Mouse (Mus musculus): ENCODE data around the gene Gpld1. TPM values are rescaled to one million over a fixed set of nuclear protein-coding genes. Genes with fewer than 3 reads are reported as not detected.
A peak's percentile ranks its signal among the peaks of the same experiment; 100 is the strongest.
"Not testable (repeated sequence)": the region's sequence is repeated elsewhere in the genome, so short reads cannot be mapped to it uniquely, and the experiment has no call there.

Gene Gpld1
- polyA plus RNA-seq, 1 experiment from 2014 or later = 2.0 TPM

DNA sequence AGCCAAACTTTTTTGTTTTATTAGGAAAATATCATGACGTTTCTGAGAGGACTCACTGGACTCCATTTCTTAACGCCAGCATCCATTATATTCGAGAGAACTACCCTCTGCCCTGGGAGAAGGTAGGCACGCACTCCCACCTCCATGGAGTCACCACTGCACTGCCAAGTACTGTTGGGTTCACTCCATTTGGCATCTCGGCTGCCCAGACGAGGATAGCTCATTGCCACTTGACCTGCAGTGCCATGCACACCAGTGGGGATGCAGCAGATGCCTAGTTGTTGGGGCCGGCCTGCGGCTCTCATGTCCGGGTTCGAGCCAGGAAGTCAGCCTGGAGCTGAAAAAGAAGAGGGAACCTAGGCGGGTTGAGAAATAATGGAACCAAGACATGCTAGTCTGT is 12.1 kb downstream of the Gpld1 start:
- no peak overlapping the region for H3K4me2 ChIP-seq (replicated peaks)
- H3K9ac ChIP-seq = no peak overlapping the region
- no peak overlapping the region for H3K4me3 ChIP-seq (replicated peaks)
- H3K27me3 ChIP-seq (replicated peaks) = no peaks in the 10 kb centered on the region
- H3K36me3 ChIP-seq = no peaks in the 10 kb centered on the region
- peak; percentile 35; the same call in 1 of the 2 replicates for ATAC-seq
- H3K27ac ChIP-seq = no peak overlapping the region
- 35% methylated on average over 11 of the region's 11 CpGs for WGBS
- H3K4me1 ChIP-seq (replicated peaks) = no peaks in the 10 kb centered on the region
- no peaks in the 10 kb centered on the region for H3K9me3 ChIP-seq

DNA sequence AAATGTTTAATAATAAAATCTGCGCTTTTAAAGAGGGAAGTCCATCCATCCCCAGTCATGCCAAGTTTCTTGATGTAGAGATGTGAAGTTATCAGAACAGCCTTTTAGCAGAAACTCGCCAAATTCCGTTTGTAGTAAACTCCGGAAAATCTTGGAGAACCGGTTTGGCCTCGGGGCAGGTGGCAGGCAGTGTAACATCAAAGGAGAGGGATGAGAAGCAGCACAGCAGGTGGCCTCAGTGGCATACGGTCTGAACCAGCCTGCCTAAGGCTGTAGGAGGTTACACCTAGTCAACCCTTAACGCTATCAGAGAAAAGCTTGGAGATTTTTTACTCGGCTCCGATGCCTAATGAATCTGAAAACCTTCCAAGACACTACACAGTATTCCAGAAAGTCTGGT is 12.5 kb downstream of the Gpld1 start:
- H3K9ac ChIP-seq = no peak overlapping the region
- H3K4me2 ChIP-seq (replicated peaks) = no peak overlapping the region
- H3K4me3 ChIP-seq (replicated peaks) = no peak overlapping the region
- no peaks in the 10 kb centered on the region for H3K9me3 ChIP-seq
- no peaks in the 10 kb centered on the region for H3K36me3 ChIP-seq
- H3K4me1 ChIP-seq (replicated peaks) = no peaks in the 10 kb centered on the region
- H3K27ac ChIP-seq = no peak overlapping the region
- peak; percentile 93 for ATAC-seq
- 9% methylated on average over 10 of the region's 10 CpGs for WGBS
- H3K27me3 ChIP-seq (replicated peaks) = no peaks in the 10 kb centered on the region

DNA sequence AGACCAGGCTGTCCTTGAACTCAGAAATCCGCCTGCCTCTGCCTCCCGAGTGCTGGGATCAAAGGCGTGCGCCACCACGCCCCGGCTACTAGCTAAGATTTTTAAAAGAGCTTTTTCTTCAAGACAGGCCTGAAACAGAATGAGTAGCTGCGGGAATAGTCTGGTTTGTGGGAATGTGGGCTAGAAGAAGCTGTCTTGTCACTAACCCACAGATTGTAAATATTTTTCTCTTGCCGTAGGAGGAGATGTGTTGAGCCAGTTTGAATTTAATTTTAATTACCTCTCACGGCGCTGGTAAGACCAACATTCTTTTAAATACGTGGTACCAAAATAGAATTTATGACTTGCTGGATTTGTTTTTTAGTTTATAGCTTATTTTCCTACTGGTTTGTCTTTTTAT is 15.7 kb downstream of the Gpld1 start:
- H3K9ac ChIP-seq = no peak overlapping the region
- H3K27ac ChIP-seq = no peak overlapping the region
- H3K4me2 ChIP-seq (replicated peaks) = no peak overlapping the region
- no peak for ATAC-seq
- H3K4me3 ChIP-seq (replicated peaks) = no peak overlapping the region
- no peaks in the 10 kb centered on the region for H3K36me3 ChIP-seq
- WGBS = 81% methylated on average over 11 of the region's 11 CpGs
- H3K27me3 ChIP-seq (replicated peaks) = no peaks in the 10 kb centered on the region
- no peaks in the 10 kb centered on the region for H3K9me3 ChIP-seq
- no peaks in the 10 kb centered on the region for H3K4me1 ChIP-seq (replicated peaks)

DNA sequence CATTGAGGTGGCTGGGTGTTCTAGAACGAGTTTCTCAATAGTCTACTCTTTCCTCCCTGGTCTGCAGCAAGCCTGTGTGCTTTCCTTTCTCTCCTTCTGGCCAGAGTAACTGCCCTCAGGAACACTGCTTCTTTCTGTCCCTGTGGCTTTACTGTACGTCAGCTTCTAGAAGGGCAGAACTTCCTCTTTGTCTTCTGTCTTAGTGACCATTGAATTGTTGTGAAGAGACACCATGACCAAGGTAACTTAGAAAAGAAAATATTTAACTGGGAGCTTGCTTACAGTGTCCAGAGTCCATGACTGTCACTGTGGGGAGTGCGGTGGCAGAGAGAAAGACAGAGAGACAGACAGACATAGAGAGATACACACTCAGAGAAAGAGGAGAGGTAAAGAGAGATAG is 17.1 kb downstream of the Gpld1 start:
- Histone ChIP-seq H3K27ac (no peak overlapping the region), H3K36me3 (no peaks in the 10 kb centered on the region), H3K27me3 (replicated peaks) (no peaks in the 10 kb centered on the region), H3K4me2 (replicated peaks) (no peak overlapping the region), H3K4me3 (replicated peaks) (no peak overlapping the region), H3K4me1 (replicated peaks) (peaks cover under 1% of the 10 kb centered on the region), H3K9me3 (no peaks in the 10 kb centered on the region), H3K9ac (no peak overlapping the region)
- WGBS = 72% methylated on average over 3 of the region's 3 CpGs
- no peak for ATAC-seq

DNA sequence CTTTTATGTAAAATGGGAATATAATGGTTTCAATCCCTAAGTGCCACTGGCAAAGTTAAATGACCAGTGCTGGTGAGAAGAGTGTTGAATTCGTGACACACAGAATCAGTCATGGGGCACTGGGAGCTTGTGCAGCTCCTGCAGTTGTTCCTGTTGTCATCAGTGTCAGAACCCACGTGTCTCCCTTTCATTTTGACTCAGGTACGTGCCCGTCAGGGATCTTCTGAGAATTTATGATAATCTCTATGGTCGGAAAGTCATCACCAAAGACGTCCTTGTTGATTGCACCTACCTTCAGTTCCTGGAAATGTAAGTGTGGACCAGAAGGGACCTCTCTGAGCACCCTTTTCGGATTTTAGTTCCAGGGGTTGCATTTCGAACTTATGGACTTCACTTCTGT is 19.2 kb downstream of the Gpld1 start:
- 84% methylated on average over 8 of the region's 8 CpGs for WGBS

DNA sequence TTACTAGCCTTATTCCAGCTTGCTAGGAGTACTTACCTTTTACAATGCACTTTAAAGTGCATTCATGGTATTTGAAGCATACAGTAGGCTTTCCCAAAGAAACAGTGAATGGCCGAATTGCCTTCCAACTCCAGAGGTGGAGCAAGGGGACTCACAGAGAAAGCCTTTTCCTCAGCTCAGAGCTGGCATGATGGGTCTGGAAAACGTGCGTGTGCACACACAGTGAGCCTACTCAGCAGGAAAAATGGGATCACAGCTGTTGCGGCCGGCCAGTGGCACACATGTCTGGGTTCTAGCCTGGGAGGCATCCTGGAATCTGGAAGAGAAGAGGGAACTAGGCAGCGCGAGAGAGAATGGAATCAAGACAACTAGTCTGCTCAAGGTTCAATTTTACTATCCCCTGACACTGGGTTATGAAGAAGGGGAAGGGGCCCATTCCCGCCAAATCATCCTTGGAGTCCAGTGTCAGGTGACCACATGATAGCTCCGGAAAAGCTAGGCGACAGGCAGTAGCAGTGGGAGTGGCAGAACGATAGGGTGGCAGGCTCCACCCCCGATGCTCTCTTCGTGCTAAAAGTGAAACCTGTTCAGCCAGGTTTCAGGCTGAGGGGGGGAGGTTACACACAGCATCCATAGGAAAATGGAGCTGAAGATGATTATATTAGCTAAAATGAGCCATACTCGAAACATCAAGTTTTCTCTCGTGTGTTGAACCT is 22.3 kb downstream of the Gpld1 start:
- Histone ChIP-seq H3K9me3 (no peaks in the 10 kb centered on the region), H3K27ac (no peak overlapping the region), H3K36me3 (no peaks in the 10 kb centered on the region), H3K27me3 (replicated peaks) (no peaks in the 10 kb centered on the region), H3K4me1 (replicated peaks) (peaks cover 6% of the 10 kb centered on the region), H3K9ac (no peak overlapping the region), H3K4me2 (replicated peaks) (peak overlapping the region; percentile 58), H3K4me3 (replicated peaks) (peak overlapping the region; percentile 30)
- 16% methylated on average over 15 of the region's 15 CpGs for WGBS
- ATAC-seq = peak; percentile 82

More for the DNA sequence above, 19.2 kb downstream of the Gpld1 start:
- no peaks in the 10 kb centered on the region for H3K9me3 ChIP-seq
- H3K9ac ChIP-seq = no peak overlapping the region
- no peak overlapping the region for H3K27ac ChIP-seq
- H3K27me3 ChIP-seq (replicated peaks) = no peaks in the 10 kb centered on the region
- H3K4me2 ChIP-seq (replicated peaks) = no peak overlapping the region
- ATAC-seq = no peak
- H3K4me3 ChIP-seq (replicated peaks) = no peak overlapping the region
- peaks cover 6% of the 10 kb centered on the region for H3K4me1 ChIP-seq (replicated peaks)
- H3K36me3 ChIP-seq = no peaks in the 10 kb centered on the region

DNA sequence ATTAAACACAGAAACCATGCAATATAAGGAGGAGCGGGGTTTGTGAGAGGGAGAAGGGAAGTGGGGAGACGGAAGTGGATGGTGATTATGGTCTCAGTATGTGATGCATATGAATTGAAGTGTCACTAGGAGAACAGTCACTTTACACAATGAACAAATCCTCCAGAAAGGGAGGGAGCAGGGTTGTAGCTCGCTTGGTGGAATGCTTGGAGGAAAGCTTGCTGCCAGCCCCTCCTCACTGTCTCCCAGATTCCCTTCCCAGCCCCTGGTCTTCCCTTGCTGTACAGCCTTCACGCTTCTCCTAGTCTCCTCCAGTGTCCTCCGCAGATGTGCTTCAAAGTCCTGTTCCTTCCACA is 22.9 kb downstream of the Gpld1 start:
- Histone ChIP-seq H3K9ac (no peak overlapping the region), H3K4me2 (replicated peaks) (peak overlapping the region; percentile 58), H3K4me1 (replicated peaks) (peaks cover 6% of the 10 kb centered on the region), H3K27me3 (replicated peaks) (no peaks in the 10 kb centered on the region), H3K27ac (no peak overlapping the region), H3K9me3 (no peaks in the 10 kb centered on the region), H3K36me3 (no peaks in the 10 kb centered on the region), H3K4me3 (replicated peaks) (peak overlapping the region; percentile 30)
- WGBS = 31% methylated on average over 5 of the region's 5 CpGs
- peak; percentile 64 for ATAC-seq

DNA sequence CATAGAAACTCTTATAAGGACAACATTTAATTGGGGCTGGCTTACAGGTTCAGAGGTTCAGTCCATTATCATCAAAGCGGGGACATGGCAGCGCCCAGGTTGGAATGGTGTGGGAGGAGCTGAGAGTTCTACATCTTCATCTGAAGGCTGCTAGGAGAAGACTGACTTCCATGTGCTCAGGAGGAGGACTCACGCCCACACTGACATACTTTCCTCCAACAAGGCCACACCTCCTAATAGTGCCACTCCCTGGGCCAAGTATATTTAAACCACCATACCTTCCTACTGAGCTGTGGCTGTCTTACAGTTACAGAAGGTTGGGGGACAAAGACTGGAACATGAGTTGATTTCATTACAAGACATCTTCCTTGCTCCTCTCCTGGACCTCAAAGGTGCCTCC is 28.8 kb downstream of the Gpld1 start:
- WGBS = 82% methylated on average over 3 of the region's 3 CpGs
- not testable (repeated sequence) for H3K4me1 ChIP-seq (replicated peaks); H3K4me2 ChIP-seq (replicated peaks); H3K9me3 ChIP-seq; H3K27me3 ChIP-seq (replicated peaks); H3K36me3 ChIP-seq; H3K27ac ChIP-seq; H3K4me3 ChIP-seq (replicated peaks); H3K9ac ChIP-seq
- peak; percentile 51 for ATAC-seq

DNA sequence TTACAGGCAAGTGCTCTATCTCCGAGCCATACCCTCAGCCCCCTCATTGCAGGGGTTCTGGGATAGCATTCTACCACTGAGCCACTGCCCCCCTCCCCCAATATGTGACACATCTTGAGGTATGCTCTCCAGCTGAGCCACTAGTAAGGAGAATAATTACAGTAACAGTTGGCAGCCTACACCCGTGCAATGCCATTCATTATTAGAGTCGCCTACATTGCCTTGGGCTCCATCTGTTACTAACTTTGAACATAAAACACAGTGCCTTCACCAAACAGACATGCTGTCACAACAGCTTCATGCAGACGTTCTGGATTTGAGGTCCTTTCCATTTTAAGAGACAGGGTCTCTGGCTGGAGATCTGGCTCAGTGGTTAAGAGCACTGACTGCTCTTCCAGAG is 33.4 kb downstream of the Gpld1 start:
- H3K4me2 ChIP-seq (replicated peaks) = no peak overlapping the region
- H3K36me3 ChIP-seq = no peaks in the 10 kb centered on the region
- no peaks in the 10 kb centered on the region for H3K27me3 ChIP-seq (replicated peaks)
- H3K27ac ChIP-seq = no peak overlapping the region
- no peaks in the 10 kb centered on the region for H3K9me3 ChIP-seq
- H3K9ac ChIP-seq = no peak overlapping the region
- ATAC-seq = no peak
- H3K4me3 ChIP-seq (replicated peaks) = no peak overlapping the region
- no peaks in the 10 kb centered on the region for H3K4me1 ChIP-seq (replicated peaks)
- WGBS = 79% methylated on average over 4 of the region's 4 CpGs

DNA sequence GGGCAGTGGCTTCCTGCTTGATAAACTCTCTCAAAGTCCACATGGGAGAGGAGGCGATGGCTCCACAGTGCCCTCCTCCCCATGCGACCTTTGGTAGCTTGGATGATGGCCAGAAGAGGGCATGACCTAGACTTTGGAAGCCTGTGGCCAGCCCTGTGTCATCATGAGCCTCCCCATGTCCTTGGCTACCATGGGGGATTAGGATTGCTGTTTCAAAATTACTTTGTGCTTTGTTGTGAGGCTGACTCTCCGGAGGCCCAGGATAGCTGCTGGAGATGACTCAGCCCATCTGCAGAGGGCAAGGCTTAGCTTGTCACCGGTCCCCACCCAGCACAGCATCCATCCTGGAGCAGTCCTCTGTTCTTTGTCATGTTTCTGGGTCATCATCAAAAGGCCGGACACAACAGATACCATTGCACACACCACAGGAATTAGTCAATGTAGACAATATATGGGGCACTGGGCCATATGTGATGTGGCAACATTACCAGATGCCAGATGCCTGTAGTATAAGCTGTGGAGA is 34.9 kb downstream of the Gpld1 start:
- peak; percentile 74 for ATAC-seq
- whole genome bisulfite sequencing = 84% methylated on average over 5 of the region's 5 CpGs
- Histone ChIP-seq H3K4me3 (replicated peaks) (no peak overlapping the region), H3K36me3 (no peaks in the 10 kb centered on the region), H3K27ac (no peak overlapping the region), H3K27me3 (replicated peaks) (no peaks in the 10 kb centered on the region), H3K4me2 (replicated peaks) (no peak overlapping the region), H3K4me1 (replicated peaks) (no peaks in the 10 kb centered on the region), H3K9me3 (no peaks in the 10 kb centered on the region), H3K9ac (no peak overlapping the region)

DNA sequence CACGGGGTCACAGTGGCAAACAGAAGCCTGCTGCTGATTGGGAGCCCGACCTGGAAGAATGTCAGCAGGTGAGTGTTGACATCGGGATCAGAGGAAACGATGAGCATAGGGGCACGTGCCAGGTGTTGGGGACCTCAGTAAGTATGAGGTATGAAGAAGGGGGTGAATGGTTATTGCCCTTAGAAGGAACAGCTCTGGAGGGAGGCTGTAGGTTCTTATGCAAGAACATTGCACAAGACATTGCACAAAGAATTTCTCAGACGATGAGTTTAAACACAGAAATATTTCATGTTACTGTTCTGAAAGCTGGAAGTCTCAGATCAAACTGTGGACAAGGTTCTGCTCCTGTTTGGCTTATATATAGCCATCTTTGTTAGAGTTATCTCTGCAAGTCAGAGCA is 38.1 kb downstream of the Gpld1 start:
- H3K9me3 ChIP-seq = no peaks in the 10 kb centered on the region
- H3K4me1 ChIP-seq (replicated peaks) = no peaks in the 10 kb centered on the region
- WGBS = 76% methylated on average over 6 of the region's 6 CpGs
- no peak overlapping the region for H3K27ac ChIP-seq
- H3K4me3 ChIP-seq (replicated peaks) = no peak overlapping the region
- no peak overlapping the region for H3K4me2 ChIP-seq (replicated peaks)
- H3K36me3 ChIP-seq = no peaks in the 10 kb centered on the region
- H3K9ac ChIP-seq = no peak overlapping the region
- no peak for ATAC-seq
- H3K27me3 ChIP-seq (replicated peaks) = no peaks in the 10 kb centered on the region

DNA sequence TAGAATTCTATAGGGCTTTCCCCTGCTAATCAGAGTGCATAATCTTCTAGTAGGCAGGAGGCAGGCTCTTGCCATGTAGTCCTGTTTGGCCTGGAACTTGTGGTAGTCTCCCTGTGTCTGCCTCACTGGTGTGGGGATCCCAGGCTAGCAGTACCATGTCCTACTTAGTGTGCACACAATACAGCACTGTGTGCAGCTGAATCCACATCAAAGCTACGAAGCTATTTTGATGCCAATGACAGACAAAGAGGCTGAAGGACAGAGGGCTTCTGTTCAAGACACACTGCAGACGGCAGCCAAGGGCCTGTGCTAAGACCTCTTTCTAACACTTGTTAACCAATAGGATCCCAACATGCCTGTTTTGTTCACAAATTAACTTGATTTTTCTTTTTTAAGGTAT is 42.5 kb downstream of the Gpld1 start:
- Histone ChIP-seq H3K36me3 (peaks cover 6% of the 10 kb centered on the region; the same call in 1 of the 2 replicates), H3K4me1 (replicated peaks) (no peaks in the 10 kb centered on the region), H3K9me3 (no peaks in the 10 kb centered on the region), H3K27me3 (replicated peaks) (no peaks in the 10 kb centered on the region), H3K4me2 (replicated peaks) (no peak overlapping the region), H3K9ac (no peak overlapping the region), H3K27ac (no peak overlapping the region), H3K4me3 (replicated peaks) (no peak overlapping the region)
- 75% methylated on average over 2 of the region's 2 CpGs for WGBS
- no peak for ATAC-seq

DNA sequence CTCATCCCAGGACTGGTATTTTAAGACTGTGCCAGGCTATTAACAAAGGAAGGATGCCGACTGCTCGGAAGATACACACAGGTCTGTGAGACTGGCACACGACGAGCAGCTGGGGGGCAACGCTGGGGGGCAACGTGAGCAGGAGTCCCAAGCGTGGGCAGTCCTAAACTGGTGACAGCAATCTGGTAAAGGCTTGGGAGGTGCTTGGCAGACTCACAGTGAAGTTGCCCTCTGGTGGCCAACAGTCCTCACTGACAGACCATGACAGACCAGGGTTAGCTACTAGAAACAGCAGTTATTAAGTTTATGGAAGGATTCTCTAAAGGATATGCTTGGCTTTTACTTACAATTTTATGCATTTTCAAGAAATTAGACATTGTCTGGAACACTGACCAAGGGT is 45.4 kb downstream of the Gpld1 start:
- no peak overlapping the region for H3K9ac ChIP-seq
- ATAC-seq = peak; percentile 84
- H3K4me2 ChIP-seq (replicated peaks) = no peak overlapping the region
- H3K4me3 ChIP-seq (replicated peaks) = no peak overlapping the region
- 35% methylated on average over 7 of the region's 7 CpGs for WGBS
- H3K36me3 ChIP-seq = peaks cover 11% of the 10 kb centered on the region
- H3K27ac ChIP-seq = no peak overlapping the region
- H3K27me3 ChIP-seq (replicated peaks) = no peaks in the 10 kb centered on the region
- no peaks in the 10 kb centered on the region for H3K9me3 ChIP-seq
- H3K4me1 ChIP-seq (replicated peaks) = peaks cover 3% of the 10 kb centered on the region; the same call in 1 of the 2 replicates
